18 mouse cellular contexts compared by ENCODE assay signal in genomic region chr13:67072786-67073185, GRCm38 (mm10). TPM values are rescaled to one million over a fixed set of nuclear protein-coding genes. Genes with fewer than 3 reads are reported as not detected.
"Had no signal": no experiment of that assay in that cellular context is flagged by ENCODE, and none has a peak within 500 bp of the region (broad histone marks: within the 10 kb centered on the region; RNA-seq: fewer than 3 reads in every experiment).

No protein-coding gene starts in this region.

- H3K4me1 ChIP-seq: neural tube, embryonic 13.5 days; neural tube, embryonic 15.5 days; stomach, embryonic 15.5 days had no signal

- H3K27me3 ChIP-seq: neural tube, embryonic 13.5 days; neural tube, embryonic 15.5 days; stomach, embryonic 15.5 days had no signal

- H3K9ac ChIP-seq: neural tube, embryonic 13.5 days; neural tube, embryonic 15.5 days; stomach, embryonic 15.5 days had no signal

- H3K27ac ChIP-seq: neural tube, embryonic 13.5 days; neural tube, embryonic 15.5 days; stomach, embryonic 15.5 days; stomach, postnatal 0 days had no signal

- H3K4me2 ChIP-seq: neural tube, embryonic 13.5 days; neural tube, embryonic 15.5 days; stomach, embryonic 15.5 days had no signal

- H3K4me3 ChIP-seq: neural tube, embryonic 13.5 days; neural tube, embryonic 15.5 days; stomach, embryonic 15.5 days had no signal

- DNase-seq: retina, postnatal 1 day; right cerebral cortex, adult 18-20 months; right cerebral cortex, postnatal 14 days; right cerebral cortex, postnatal 25 days; right cerebral cortex, postnatal 4 days; spleen, adult 18-20 months; thymus, adult 18-20 months; thymus, adult 2 months; thymus, postnatal 14 days; thymus, postnatal 25 days; thymus, postnatal 36 days; thymus, postnatal 4 days had no signal

RNA-seq across cellular contexts. Expression of gene Zfp708, which starts 25.0 kb away (rescaled TPM):
- polyA plus RNA-seq: small intestine, adult 2 months had no signal

RNA-seq across cellular contexts. Expression of gene Rslcan18, which starts 43.3 kb away (rescaled TPM):
- polyA plus RNA-seq: neural tube, embryonic 13.5 days; thymus, postnatal 0 days had no signal
